Mouse (Mus musculus) ES-Bruce4 (cell line): ENCODE measurements around the gene Flii. TPM values are rescaled to one million over a fixed set of nuclear protein-coding genes. Genes with fewer than 3 reads are reported as not detected.

Experiments
- H3K27ac ChIP-seq: 2 replicates; pipeline ENCODE4 v1.5.1; 2012; ENCODE audit warnings: low read length, inconsistent platforms; ENCODE audit not compliant: insufficient read depth
- H3K27me3 ChIP-seq: 2 replicates; pipeline ENCODE4 v1.6.1; 2012; ENCODE audit warnings: mild to moderate bottlenecking, low read length, inconsistent platforms; ENCODE audit not compliant: control insufficient read depth, poor library complexity, insufficient read depth, severe bottlenecking
- H3K36me3 ChIP-seq: 2 replicates; pipeline ENCODE4 v1.6.1; 2012; ENCODE audit warnings: inconsistent platforms, mild to moderate bottlenecking, low read length, moderate library complexity; ENCODE audit not compliant: control insufficient read depth, poor library complexity, insufficient read depth, severe bottlenecking
- H3K4me1 ChIP-seq: one replicate; pipeline ENCODE4 v1.8.1; 2011; ENCODE audit warnings: low read length; ENCODE audit not compliant: control insufficient read depth, insufficient read depth
- H3K4me3 ChIP-seq: 2 replicates; pipeline ENCODE4 v1.5.1; 2011; ENCODE audit warnings: low read depth, mild to moderate bottlenecking, low read length
- H3K9ac ChIP-seq: 2 replicates; pipeline ENCODE4 v1.6.1; 2012; ENCODE audit warnings: low read depth, mild to moderate bottlenecking, inconsistent platforms; ENCODE audit not compliant: poor library complexity, severe bottlenecking
- H3K9me3 ChIP-seq: replicated peaks from 2 replicates; pipeline ENCODE4 v1.6.1; 2012; ENCODE audit warnings: mild to moderate bottlenecking, low read length, inconsistent platforms; ENCODE audit not compliant: control insufficient read depth, poor library complexity, insufficient read depth, severe bottlenecking
- CTCF ChIP-seq: IDR thresholded peaks from one replicate; pipeline ENCODE4 v1.8.1; 2011; ENCODE audit warnings: low read depth, low read length
- EP300 ChIP-seq: IDR thresholded peaks from 2 replicates; pipeline ENCODE4 v1.6.1; 2011; ENCODE audit warnings: low read depth, low read length; ENCODE audit not compliant: insufficient read depth
- POLR2A ChIP-seq: IDR thresholded peaks from one replicate; pipeline ENCODE4 v1.8.1; 2011; ENCODE audit warnings: low read length; ENCODE audit not compliant: insufficient read depth
- polyA plus RNA-seq: library from polyadenylated mRNA; stranded (reverse); fragments of >200 nt; gene quantifications from 2 replicates; pipeline ENCODE4 v1.2.4, GENCODE M21; 2011; ENCODE audit warnings: low read depth; ENCODE audit not compliant: missing spikeins, insufficient read depth, insufficient read length

The Flii gene
- polyA plus RNA-seq, 1 experiment: 52.5 TPM

GRCm38 (mm10) chr11:60711218-60711617 is 15.8 kb downstream of the Flii start:
- H3K27ac ChIP-seq: no peak overlapping the region
- H3K9me3 ChIP-seq: no peaks in the 10 kb centered on the region
- no peak overlapping the region for H3K9ac ChIP-seq
- H3K4me3 ChIP-seq: no peak overlapping the region
- no peak for TF ChIP-seq CTCF
- no peak for TF ChIP-seq POLR2A
- peaks cover 5% of the 10 kb centered on the region for H3K36me3 ChIP-seq
- no peaks in the 10 kb centered on the region for H3K4me1 ChIP-seq
- no peaks in the 10 kb centered on the region for H3K27me3 ChIP-seq

- no peak overlapping the region for H3K9ac ChIP-seq
- H3K4me3 ChIP-seq: no peak overlapping the region
- H3K27ac ChIP-seq: no peak overlapping the region
- peaks cover 5% of the 10 kb centered on the region for H3K36me3 ChIP-seq
- no peaks in the 10 kb centered on the region for H3K27me3 ChIP-seq
- no peaks in the 10 kb centered on the region for H3K9me3 ChIP-seq
- TF ChIP-seq EP300 (no peak), CTCF (no peak), POLR2A (no peak)
- no peaks in the 10 kb centered on the region for H3K4me1 ChIP-seq
Observed at GRCm38 (mm10) chr11:60709481-60710465, 17.3 kb downstream of the Flii start.

DNA sequence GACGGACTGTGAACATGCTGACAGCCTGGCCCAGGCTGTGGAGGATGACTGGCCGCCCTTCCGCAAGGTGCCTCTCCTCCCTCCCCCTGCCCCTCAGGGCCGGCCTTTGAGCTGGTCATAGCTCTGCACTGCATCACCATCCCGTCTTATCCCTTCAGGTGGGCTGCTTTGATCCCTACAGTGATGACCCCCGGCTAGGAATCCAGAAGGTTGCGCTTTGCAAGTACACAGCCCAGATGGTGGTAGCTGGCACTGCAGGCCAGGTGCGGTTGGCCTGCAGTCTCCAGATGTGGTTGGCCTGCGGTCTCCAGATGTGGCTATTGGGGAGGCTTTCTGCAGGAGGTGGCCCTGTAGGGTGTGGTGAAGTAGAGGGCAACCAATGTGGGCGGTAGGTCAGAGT is 18.4 kb downstream of the Flii start:
- no peak overlapping the region for H3K9ac ChIP-seq
- no peaks in the 10 kb centered on the region for H3K27me3 ChIP-seq
- H3K9me3 ChIP-seq: no peaks in the 10 kb centered on the region
- peaks cover 5% of the 10 kb centered on the region; the same call in 1 of the 2 replicates for H3K36me3 ChIP-seq
- TF ChIP-seq EP300 (no peak), CTCF (no peak), POLR2A (no peak)
- H3K4me3 ChIP-seq: no peak overlapping the region
- H3K27ac ChIP-seq: no peak overlapping the region
- H3K4me1 ChIP-seq: no peaks in the 10 kb centered on the region

GRCm38 (mm10) chr11:60707672-60708071 is 19.4 kb downstream of the Flii start:
- H3K36me3 ChIP-seq: peaks cover 5% of the 10 kb centered on the region; the same call in 1 of the 2 replicates
- no peak overlapping the region for H3K4me3 ChIP-seq
- H3K4me1 ChIP-seq: peaks cover 2% of the 10 kb centered on the region
- H3K9me3 ChIP-seq: no peaks in the 10 kb centered on the region
- H3K27ac ChIP-seq: no peak overlapping the region
- H3K27me3 ChIP-seq: no peaks in the 10 kb centered on the region
- no peak overlapping the region for H3K9ac ChIP-seq
- TF ChIP-seq CTCF (no peak), POLR2A (no peak), EP300 (no peak)

- H3K36me3 ChIP-seq: peaks cover 5% of the 10 kb centered on the region; the same call in 1 of the 2 replicates
- TF ChIP-seq EP300 (no peak), CTCF (no peak), POLR2A (no peak)
- no peaks in the 10 kb centered on the region for H3K9me3 ChIP-seq
- H3K4me3 ChIP-seq: no peak overlapping the region
- peaks cover 2% of the 10 kb centered on the region for H3K4me1 ChIP-seq
- no peaks in the 10 kb centered on the region for H3K27me3 ChIP-seq
- no peak overlapping the region for H3K9ac ChIP-seq
- no peak overlapping the region for H3K27ac ChIP-seq
Observed at GRCm38 (mm10) chr11:60706696-60707480, 20.2 kb downstream of the Flii start.
